Mouse (Mus musculus): ENCODE measurements around the gene Timm10. TPM values are rescaled to one million over a fixed set of nuclear protein-coding genes. Genes with fewer than 3 reads are reported as not detected.
A peak's percentile ranks its signal among the peaks of the same experiment; 100 is the strongest.

Gene Timm10
- polyA plus RNA-seq, 1 experiment from 2014 or later = 55.7 TPM

- H3K27me3 ChIP-seq (replicated peaks; ENCODE audit: control insufficient read depth, insufficient read depth, low read length) = no peaks in the 10 kb centered on the region
- DNase-seq (ENCODE audit: low spot score) (peak; percentile 38), ATAC-seq (ENCODE audit: low read depth) (no peak)
- WGBS = 76% methylated on average over 7 of the region's 7 CpGs
- H3K27ac ChIP-seq (replicated peaks; ENCODE audit: low read depth, low read length) = no peak overlapping the region
- H3K4me3 ChIP-seq (ENCODE audit: low read depth, low read length) = no peak overlapping the region
- H3K36me3 ChIP-seq (ENCODE audit: control insufficient read depth, insufficient read depth, low read length) = peaks cover 36% of the 10 kb centered on the region; the same call in 1 of the 2 replicates
- H3K4me1 ChIP-seq (ENCODE audit: control insufficient read depth, insufficient read depth, low read length) = no peaks in the 10 kb centered on the region
- H3K9me3 ChIP-seq (ENCODE audit: control insufficient read depth, low read length) = no peaks in the 10 kb centered on the region
- H3K4me2 ChIP-seq (ENCODE audit: low read depth, low read length) = no peak overlapping the region
- no peak overlapping the region for H3K9ac ChIP-seq (ENCODE audit: low read depth, low read length)
Measured at GRCm38 (mm10) chr2:84859991-84860780, 33.4 kb downstream of the Timm10 start.

- no peak overlapping the region for H3K4me3 ChIP-seq (ENCODE audit: low read depth, low read length)
- ATAC-seq (ENCODE audit: low read depth) = no peak
- WGBS = 71% methylated on average over 3 of the region's 3 CpGs
Measured at GRCm38 (mm10) chr2:84861430-84861829, 34.6 kb downstream of the Timm10 start.

GRCm38 (mm10) chr2:84862231-84862630 lies 35.4 kb downstream of the Timm10 start:
- Histone ChIP-seq H3K4me3 (ENCODE audit: low read depth, low read length) (no peak overlapping the region), H3K4me1 (ENCODE audit: control insufficient read depth, insufficient read depth, low read length) (peaks cover 9% of the 10 kb centered on the region; the same call in 1 of the 2 replicates), H3K27me3 (replicated peaks; ENCODE audit: control insufficient read depth, insufficient read depth, low read length) (peaks cover 19% of the 10 kb centered on the region), H3K4me2 (ENCODE audit: low read depth, low read length) (no peak overlapping the region), H3K27ac (replicated peaks; ENCODE audit: low read depth, low read length) (no peak overlapping the region), H3K9ac (ENCODE audit: low read depth, low read length) (no peak overlapping the region), H3K36me3 (ENCODE audit: control insufficient read depth, insufficient read depth, low read length) (peaks cover 30% of the 10 kb centered on the region; the same call in 1 of the 2 replicates), H3K9me3 (ENCODE audit: control insufficient read depth, low read length) (no peaks in the 10 kb centered on the region)
- WGBS = 78% methylated on average over 3 of the region's 3 CpGs
- ATAC-seq (ENCODE audit: low read depth) = no peak
- no peak for DNase-seq (ENCODE audit: low spot score)

More at GRCm38 (mm10) chr2:84861430-84861829, 34.6 kb downstream of the Timm10 start:
- H3K4me1 ChIP-seq (ENCODE audit: control insufficient read depth, insufficient read depth, low read length) = peaks cover 7% of the 10 kb centered on the region; the same call in 1 of the 2 replicates
- peaks cover 11% of the 10 kb centered on the region for H3K27me3 ChIP-seq (replicated peaks; ENCODE audit: control insufficient read depth, insufficient read depth, low read length)
- no peak for DNase-seq (ENCODE audit: low spot score)
- H3K4me2 ChIP-seq (ENCODE audit: low read depth, low read length) = no peak overlapping the region
- no peak overlapping the region for H3K27ac ChIP-seq (replicated peaks; ENCODE audit: low read depth, low read length)
- H3K36me3 ChIP-seq (ENCODE audit: control insufficient read depth, insufficient read depth, low read length) = peaks cover 33% of the 10 kb centered on the region; the same call in 1 of the 2 replicates
- H3K9me3 ChIP-seq (ENCODE audit: control insufficient read depth, low read length) = no peaks in the 10 kb centered on the region
- H3K9ac ChIP-seq (ENCODE audit: low read depth, low read length) = no peak overlapping the region

- H3K9me3 ChIP-seq (ENCODE audit: control insufficient read depth, low read length) = no peaks in the 10 kb centered on the region
- peaks cover 41% of the 10 kb centered on the region for H3K27me3 ChIP-seq (replicated peaks; ENCODE audit: control insufficient read depth, insufficient read depth, low read length)
- H3K36me3 ChIP-seq (ENCODE audit: control insufficient read depth, insufficient read depth, low read length) = peaks cover 6% of the 10 kb centered on the region; the same call in 1 of the 2 replicates
- peak; percentile 39 for ATAC-seq (ENCODE audit: low read depth)
- peak overlapping the region; percentile 79 for H3K4me2 ChIP-seq (ENCODE audit: low read depth, low read length)
- peak overlapping the region; percentile 56 for H3K9ac ChIP-seq (ENCODE audit: low read depth, low read length)
- 2% methylated on average over 33 of the region's 47 CpGs for WGBS
- H3K4me1 ChIP-seq (ENCODE audit: control insufficient read depth, insufficient read depth, low read length) = peaks cover 9% of the 10 kb centered on the region; the same call in 1 of the 2 replicates
- no peak overlapping the region for H3K27ac ChIP-seq (replicated peaks; ENCODE audit: low read depth, low read length)
- peak; percentile 33 for DNase-seq (ENCODE audit: low spot score)
- H3K4me3 ChIP-seq (ENCODE audit: low read depth, low read length) = peak overlapping the region; percentile 40
Measured at GRCm38 (mm10) chr2:84865616-84866571, 39.1 kb downstream of the Timm10 start.

- no peak overlapping the region for H3K27ac ChIP-seq (replicated peaks; ENCODE audit: low read depth, low read length)
- DNase-seq (ENCODE audit: low spot score) (peak; percentile 38), ATAC-seq (ENCODE audit: low read depth) (peak; percentile 38; the same call in 1 of the 2 replicates)
- WGBS = 4% methylated on average over 5 of the region's 5 CpGs
- peaks cover 16% of the 10 kb centered on the region for H3K4me1 ChIP-seq (ENCODE audit: control insufficient read depth, insufficient read depth, low read length)
- H3K4me3 ChIP-seq (ENCODE audit: low read depth, low read length) = no peak overlapping the region
- peaks cover 67% of the 10 kb centered on the region for H3K27me3 ChIP-seq (replicated peaks; ENCODE audit: control insufficient read depth, insufficient read depth, low read length)
- no peaks in the 10 kb centered on the region for H3K36me3 ChIP-seq (ENCODE audit: control insufficient read depth, insufficient read depth, low read length)
- no peaks in the 10 kb centered on the region for H3K9me3 ChIP-seq (ENCODE audit: control insufficient read depth, low read length)
- H3K4me2 ChIP-seq (ENCODE audit: low read depth, low read length) = no peak overlapping the region
- H3K9ac ChIP-seq (ENCODE audit: low read depth, low read length) = no peak overlapping the region
Measured at GRCm38 (mm10) chr2:84868521-84868943, 41.7 kb downstream of the Timm10 start.

- peaks cover 16% of the 10 kb centered on the region for H3K4me1 ChIP-seq (ENCODE audit: control insufficient read depth, insufficient read depth, low read length)
- ATAC-seq (ENCODE audit: low read depth) = no peak
- H3K36me3 ChIP-seq (ENCODE audit: control insufficient read depth, insufficient read depth, low read length) = no peaks in the 10 kb centered on the region
- no peaks in the 10 kb centered on the region for H3K9me3 ChIP-seq (ENCODE audit: control insufficient read depth, low read length)
- 68% methylated on average over 2 of the region's 2 CpGs for WGBS
- H3K9ac ChIP-seq (ENCODE audit: low read depth, low read length) = no peak overlapping the region
- peaks cover 71% of the 10 kb centered on the region for H3K27me3 ChIP-seq (replicated peaks; ENCODE audit: control insufficient read depth, insufficient read depth, low read length)
- H3K4me2 ChIP-seq (ENCODE audit: low read depth, low read length) = no peak overlapping the region
- no peak overlapping the region for H3K27ac ChIP-seq (replicated peaks; ENCODE audit: low read depth, low read length)
- DNase-seq (ENCODE audit: low spot score) = no peak
- H3K4me3 ChIP-seq (ENCODE audit: low read depth, low read length) = no peak overlapping the region
Measured at GRCm38 (mm10) chr2:84868977-84869376, 42.2 kb downstream of the Timm10 start.

- Histone ChIP-seq H3K4me3 (ENCODE audit: low read depth, low read length) (no peak overlapping the region), H3K4me2 (ENCODE audit: low read depth, low read length) (no peak overlapping the region), H3K27ac (replicated peaks; ENCODE audit: low read depth, low read length) (no peak overlapping the region), H3K4me1 (ENCODE audit: control insufficient read depth, insufficient read depth, low read length) (peaks cover 16% of the 10 kb centered on the region), H3K27me3 (replicated peaks; ENCODE audit: control insufficient read depth, insufficient read depth, low read length) (peaks cover 82% of the 10 kb centered on the region), H3K36me3 (ENCODE audit: control insufficient read depth, insufficient read depth, low read length) (no peaks in the 10 kb centered on the region), H3K9ac (ENCODE audit: low read depth, low read length) (no peak overlapping the region), H3K9me3 (ENCODE audit: control insufficient read depth, low read length) (no peaks in the 10 kb centered on the region)
- ATAC-seq (ENCODE audit: low read depth) (no peak), DNase-seq (ENCODE audit: low spot score) (no peak)
- 62% methylated on average over 4 of the region's 4 CpGs for WGBS
Measured at GRCm38 (mm10) chr2:84870623-84871160, 43.9 kb downstream of the Timm10 start.

- 1% methylated on average over 38 of the region's 78 CpGs for WGBS
- Histone ChIP-seq H3K27me3 (replicated peaks; ENCODE audit: control insufficient read depth, insufficient read depth, low read length) (peaks cover 67% of the 10 kb centered on the region), H3K27ac (replicated peaks; ENCODE audit: low read depth, low read length) (no peak overlapping the region), H3K4me1 (ENCODE audit: control insufficient read depth, insufficient read depth, low read length) (peaks cover 7% of the 10 kb centered on the region; the same call in 1 of the 2 replicates), H3K9ac (ENCODE audit: low read depth, low read length) (peak overlapping the region; percentile 58), H3K36me3 (ENCODE audit: control insufficient read depth, insufficient read depth, low read length) (no peaks in the 10 kb centered on the region), H3K4me2 (ENCODE audit: low read depth, low read length) (peak overlapping the region; percentile 93), H3K4me3 (ENCODE audit: low read depth, low read length) (peak overlapping the region; percentile 53), H3K9me3 (ENCODE audit: control insufficient read depth, low read length) (no peaks in the 10 kb centered on the region)
- ATAC-seq (ENCODE audit: low read depth) (0 out of 2 replicates have a peak, but pooled peaks have one; percentile 26), DNase-seq (ENCODE audit: low spot score) (no peak)
Measured at GRCm38 (mm10) chr2:84872105-84872716, 45.4 kb downstream of the Timm10 start.

Data from embryonic facial prominence, embryonic 14.5 days (tissue).